Mouse (Mus musculus): ENCODE measurements at regions not wholly inside any gene's neighbourhood (a gene's known extent, or its start where the extent isn't known, plus 50 kb on each side); places are given as distances from the start of the nearest gene placed in this dataset.

DNA sequence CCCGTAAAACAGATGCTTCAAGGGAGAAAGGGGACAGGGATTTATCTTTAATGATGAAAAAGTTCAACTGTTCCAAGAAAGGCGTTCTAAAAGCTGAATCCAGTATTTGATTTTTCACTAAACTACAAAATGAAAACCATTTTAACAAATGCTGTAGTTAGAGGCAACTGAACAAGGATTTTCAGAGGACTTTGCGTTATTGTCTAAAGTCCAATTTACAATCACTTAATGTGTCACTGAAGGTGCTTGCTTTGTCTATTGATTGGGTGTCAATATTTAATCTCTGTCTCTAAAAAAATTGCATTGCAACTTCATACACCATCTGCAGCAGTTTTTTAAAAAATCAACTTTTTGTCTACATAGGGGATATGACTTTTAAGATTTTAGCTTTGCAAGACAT lies 773.4 kb upstream of the Adarb2 start:
- no peak for ATAC-seq (ENCODE audit: borderline replicate concordance, extremely low read depth, low FRiP score, low TSS enrichment)
- Histone ChIP-seq H3K27me3 (no peaks in the 10 kb centered on the region), H3K9me3 (no peaks in the 10 kb centered on the region), H3K9ac (no peak overlapping the region), H3K4me2 (no peak overlapping the region), H3K27ac (no peak overlapping the region), H3K36me3 (no peaks in the 10 kb centered on the region), H3K4me1 (no peaks in the 10 kb centered on the region), H3K4me3 (no peak overlapping the region)
- WGBS = 75% methylated on average over 3 of the region's 3 CpGs

DNA sequence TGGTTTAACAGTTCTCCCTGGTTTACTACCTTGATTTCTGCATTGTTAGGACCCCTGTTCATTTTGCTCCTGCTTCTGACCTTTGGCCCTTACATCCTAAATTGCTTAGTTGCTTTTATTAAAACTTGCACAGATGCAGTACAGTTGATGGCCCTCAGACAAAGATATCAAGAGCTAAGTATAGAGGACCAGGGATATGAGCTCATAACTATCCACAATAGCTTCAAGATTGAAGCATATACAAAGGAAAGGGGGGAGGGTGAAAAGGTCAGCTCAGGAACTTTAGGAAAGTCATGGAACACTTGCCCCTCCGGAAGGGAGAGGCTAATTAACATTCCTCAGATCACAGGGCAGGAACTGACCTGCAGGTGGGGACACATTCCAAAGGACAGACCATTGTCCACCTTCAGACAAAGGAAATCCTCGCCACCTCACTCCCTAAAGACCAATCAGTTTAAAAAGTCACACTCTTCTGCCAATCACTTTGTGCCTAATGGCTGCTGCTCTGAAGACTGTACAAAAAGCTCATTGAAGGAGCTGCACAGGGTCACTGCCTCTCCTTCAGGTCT lies 751.1 kb upstream of the Adarb2 start:
- Histone ChIP-seq H3K4me3 (no peak overlapping the region), H3K9ac (no peak overlapping the region), H3K4me1 (no peaks in the 10 kb centered on the region), H3K27ac (no peak overlapping the region), H3K36me3 (no peaks in the 10 kb centered on the region), H3K9me3 (no peaks in the 10 kb centered on the region), H3K27me3 (no peaks in the 10 kb centered on the region), H3K4me2 (no peak overlapping the region)
- 33% methylated on average over 2 of the region's 2 CpGs for WGBS
- ATAC-seq (ENCODE audit: borderline replicate concordance, extremely low read depth, low FRiP score, low TSS enrichment) = peak; percentile 57; the same call in 1 of the 2 replicates

DNA sequence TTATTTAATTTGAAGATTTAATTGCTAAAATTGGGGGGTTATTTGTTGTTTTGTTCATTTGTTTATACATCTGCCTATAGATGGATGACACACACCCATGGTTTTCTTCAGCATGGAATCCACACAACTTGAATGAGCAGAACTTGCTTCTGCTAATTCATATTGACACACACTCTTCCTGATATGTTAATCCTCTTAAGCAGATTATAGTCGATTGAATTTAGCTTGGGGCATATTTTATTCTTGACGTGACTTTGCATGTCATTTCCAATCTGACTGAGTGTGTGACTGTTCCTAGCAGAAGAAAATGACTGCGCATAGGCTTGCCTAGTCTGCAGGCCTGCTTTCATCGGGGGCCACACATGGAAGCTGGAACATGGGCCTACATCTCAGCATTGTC lies 727.0 kb upstream of the Adarb2 start:
- no peak for ATAC-seq (ENCODE audit: borderline replicate concordance, extremely low read depth, low FRiP score, low TSS enrichment)
- H3K4me2 ChIP-seq = no peak overlapping the region
- no peak overlapping the region for H3K9ac ChIP-seq
- no peaks in the 10 kb centered on the region for H3K4me1 ChIP-seq
- no peaks in the 10 kb centered on the region for H3K36me3 ChIP-seq
- H3K9me3 ChIP-seq = no peaks in the 10 kb centered on the region
- H3K27me3 ChIP-seq = no peaks in the 10 kb centered on the region
- H3K4me3 ChIP-seq = no peak overlapping the region
- 85% methylated on average over 4 of the region's 4 CpGs for WGBS
- no peak overlapping the region for H3K27ac ChIP-seq

DNA sequence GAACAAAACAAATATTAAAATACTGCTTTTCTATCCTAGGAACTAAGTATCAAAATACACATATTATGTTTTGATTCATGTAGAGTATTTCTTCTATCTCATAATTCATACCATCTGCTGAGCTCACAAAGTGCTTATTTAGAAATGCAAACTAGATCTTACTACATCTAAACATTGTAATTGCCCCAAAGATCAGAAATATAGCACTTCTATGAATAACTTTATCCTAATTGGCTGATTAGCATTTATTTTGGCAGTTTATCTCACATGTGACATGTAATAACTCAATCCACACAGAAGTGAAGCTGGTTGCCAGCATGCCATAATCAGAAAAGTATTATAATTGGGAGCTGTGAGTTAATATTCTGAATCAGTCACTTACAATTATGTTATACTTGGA lies 684.6 kb upstream of the Adarb2 start:
- Histone ChIP-seq H3K4me1 (no peaks in the 10 kb centered on the region), H3K27ac (no peak overlapping the region)
- no peak for ATAC-seq (ENCODE audit: borderline replicate concordance, extremely low read depth, low FRiP score, low TSS enrichment)

DNA sequence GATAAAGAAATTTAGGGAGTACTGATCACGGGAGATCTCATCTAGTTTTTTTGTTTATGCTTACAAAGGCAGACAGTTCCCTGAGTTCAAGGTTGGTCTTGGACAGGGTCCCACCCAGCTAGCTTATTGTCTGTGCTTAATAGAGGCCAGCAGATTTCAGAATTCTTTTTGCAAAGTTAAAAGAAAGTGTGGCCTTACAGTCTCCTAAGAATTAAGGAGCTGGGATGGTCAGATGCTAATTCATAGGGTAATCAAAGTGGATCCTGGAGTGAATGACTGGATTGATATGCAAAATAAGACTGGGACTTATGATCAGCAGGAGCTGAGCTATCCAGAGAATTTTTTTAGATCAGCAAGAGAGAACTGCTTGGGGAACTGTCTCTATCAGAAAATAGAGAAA lies 678.2 kb upstream of the Adarb2 start:
- H3K27ac ChIP-seq = no peak overlapping the region
- no peak overlapping the region for H3K9ac ChIP-seq
- H3K36me3 ChIP-seq = no peaks in the 10 kb centered on the region
- H3K4me3 ChIP-seq = no peak overlapping the region
- WGBS = 70% methylated on average over 1 of the region's 1 CpGs
- no peak for ATAC-seq (ENCODE audit: borderline replicate concordance, extremely low read depth, low FRiP score, low TSS enrichment)
- H3K9me3 ChIP-seq = no peaks in the 10 kb centered on the region
- H3K4me1 ChIP-seq = no peaks in the 10 kb centered on the region
- no peaks in the 10 kb centered on the region for H3K27me3 ChIP-seq
- no peak overlapping the region for H3K4me2 ChIP-seq

More for the DNA sequence above, 684.6 kb upstream of the Adarb2 start:
- no peaks in the 10 kb centered on the region for H3K36me3 ChIP-seq
- no peak overlapping the region for H3K9ac ChIP-seq
- no peak overlapping the region for H3K4me2 ChIP-seq
- H3K27me3 ChIP-seq = no peaks in the 10 kb centered on the region
- no peaks in the 10 kb centered on the region for H3K9me3 ChIP-seq
- H3K4me3 ChIP-seq = no peak overlapping the region

DNA sequence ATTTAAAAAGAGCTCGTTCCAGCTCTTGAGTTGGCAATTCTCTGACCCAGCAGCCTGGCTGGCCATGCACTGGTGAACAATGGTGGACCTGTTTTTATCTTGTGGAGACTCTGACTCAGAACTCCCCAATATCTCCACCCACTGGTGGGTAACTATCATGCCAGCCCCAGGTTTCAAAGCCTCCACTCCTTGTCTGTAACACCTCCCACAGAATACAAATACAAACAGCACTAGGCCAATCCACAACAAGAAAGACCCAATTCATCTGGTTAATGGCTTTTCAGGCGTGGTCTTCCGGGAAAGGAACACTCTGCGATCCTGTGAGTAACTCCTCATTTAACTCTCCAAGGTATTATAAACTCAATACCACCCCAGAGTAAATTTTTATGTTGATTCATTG lies 663.8 kb upstream of the Adarb2 start:
- Histone ChIP-seq H3K27me3 (no peaks in the 10 kb centered on the region), H3K4me2 (no peak overlapping the region), H3K27ac (no peak overlapping the region), H3K4me1 (no peaks in the 10 kb centered on the region), H3K36me3 (no peaks in the 10 kb centered on the region), H3K4me3 (no peak overlapping the region), H3K9ac (no peak overlapping the region), H3K9me3 (no peaks in the 10 kb centered on the region)
- ATAC-seq (ENCODE audit: borderline replicate concordance, extremely low read depth, low FRiP score, low TSS enrichment) = no peak
- WGBS = 76% methylated on average over 4 of the region's 4 CpGs

DNA sequence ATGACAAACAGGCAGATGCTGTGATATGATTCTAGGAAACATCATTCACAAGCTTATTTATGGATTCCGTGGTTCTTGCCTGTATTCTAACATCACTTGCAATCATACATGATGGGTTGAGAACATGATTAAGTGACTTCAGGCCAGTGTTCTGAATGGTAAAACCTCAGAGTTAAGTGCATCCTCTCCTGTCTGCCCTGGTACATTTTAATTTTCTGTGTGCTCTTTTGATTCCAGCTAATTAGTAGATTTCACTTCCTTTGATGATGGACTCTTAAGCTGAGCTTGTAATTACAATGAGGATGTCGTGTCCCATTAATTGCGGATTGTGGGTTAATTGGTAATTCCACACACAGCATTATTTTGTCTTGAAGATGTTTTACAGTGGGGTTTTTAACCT lies 618.6 kb upstream of the Adarb2 start:
- Histone ChIP-seq H3K27ac (no peak overlapping the region), H3K9ac (no peak overlapping the region), H3K27me3 (no peaks in the 10 kb centered on the region), H3K9me3 (no peaks in the 10 kb centered on the region), H3K36me3 (no peaks in the 10 kb centered on the region), H3K4me1 (no peaks in the 10 kb centered on the region), H3K4me3 (no peak overlapping the region), H3K4me2 (no peak overlapping the region)
- ATAC-seq (ENCODE audit: borderline replicate concordance, extremely low read depth, low FRiP score, low TSS enrichment) = no peak
- 84% methylated on average over 3 of the region's 3 CpGs for WGBS
